Mouse (Mus musculus) limb, embryonic 14.5 days (tissue): ENCODE results near the gene Esp4. TPM values are rescaled to one million over a fixed set of nuclear protein-coding genes. Genes with fewer than 3 reads are reported as not detected.
A peak's percentile ranks its signal among the peaks of the same experiment; 100 is the strongest.
"Not testable (repeated sequence)": the region's sequence is repeated elsewhere in the genome, so short reads cannot be mapped to it uniquely, and the experiment has no call there.

Experiments
- ATAC-seq: fragments of 200-750 bp; cut with Nextera tagmentation; 2 replicates; pipeline ENCODE4 v1.8.0; 2017; ENCODE audit warnings: low read depth, moderate number of reproducible peaks, moderate TSS enrichment; ENCODE audit not compliant: low FRiP score
- DNase-seq: peaks from one replicate; pipeline ENCODE4 v3.0.0-alpha.2; 2015; ENCODE audit warnings: low spot score
- H3K27ac ChIP-seq: fragments of 300-500 bp; sonication (generic); replicated peaks from 2 replicates; pipeline ENCODE4 v1.5.1; 2014; ENCODE audit warnings: low read depth, mild to moderate bottlenecking, low read length, moderate library complexity, mixed read lengths
- H3K27me3 ChIP-seq: fragments of 300-500 bp; sonication (generic); 2 replicates; pipeline ENCODE4 v1.6.1; 2014; ENCODE audit warnings: low read length, mixed read lengths; ENCODE audit not compliant: control insufficient read depth, insufficient read depth
- H3K36me3 ChIP-seq: fragments of 300-500 bp; sonication (generic); 2 replicates; pipeline ENCODE4 v1.6.1; 2014; ENCODE audit warnings: mild to moderate bottlenecking, low read length, moderate library complexity, mixed read lengths; ENCODE audit not compliant: control insufficient read depth, insufficient read depth
- H3K4me1 ChIP-seq: fragments of 300-500 bp; sonication (generic); 2 replicates; pipeline ENCODE4 v1.6.1; 2014; ENCODE audit warnings: antibody characterized with exemption, low read length, mixed read lengths; ENCODE audit not compliant: control insufficient read depth, insufficient read depth
- H3K4me2 ChIP-seq: fragments of 300-500 bp; sonication (generic); replicated peaks from 2 replicates; pipeline ENCODE4 v1.6.1; 2014; ENCODE audit warnings: low read depth, mild to moderate bottlenecking, low read length, moderate library complexity; ENCODE audit not compliant: severe bottlenecking
- H3K4me3 ChIP-seq: fragments of 300-500 bp; sonication (generic); replicated peaks from 2 replicates; pipeline ENCODE4 v1.5.1; 2014; ENCODE audit warnings: low read length
- H3K9ac ChIP-seq: fragments of 300-500 bp; sonication (generic); 2 replicates; pipeline ENCODE4 v1.6.1; 2014; ENCODE audit warnings: mild to moderate bottlenecking, low read depth, low read length, moderate library complexity; ENCODE audit not compliant: severe bottlenecking
- H3K9me3 ChIP-seq: fragments of 300-500 bp; sonication (generic); 2 replicates; pipeline ENCODE4 v1.6.1; 2016; ENCODE audit warnings: low read length; ENCODE audit not compliant: control insufficient read depth
- POLR2A ChIP-seq: fragments of 200-500 bp; IDR thresholded peaks from 2 replicates; pipeline ENCODE4 v1.8.0; 2012; ENCODE audit warnings: inconsistent platforms, mild to moderate bottlenecking, moderate library complexity, borderline replicate concordance; ENCODE audit not compliant: insufficient read depth, insufficient read length; ENCODE audit errors: extremely low read depth
- WGBS: fragments of 180-500 bp; shearing (Covaris S2); extraction: QIAGEN DNeasy Blood & Tissue Kit; methylation state at CpG from one replicate; pipeline ENCODE4 v1.1.7; 2014; 5-methylcytosine and 5-hydroxymethylcytosine counted together
- polyA plus RNA-seq, 2 experiments: library from polyadenylated mRNA; depleted of rRNA in 1 of 2; stranded (reverse) in 1 of 2; unstranded in 1 of 2; fragments of >200 nt; fragmentation: Nextera tagmentation in 1 of 2; extraction: Ambion mirVana in 1 of 2; gene quantifications; 2 replicates each; pipeline versions ENCODE4 v1.2.1 to v1.2.3; 2012 to 2014

The Esp4 gene
- polyA plus RNA-seq (2012; rRNA removed), result not detected in 2 replicates
- polyA plus RNA-seq (2014; fragmentation: Nextera tagmentation; extraction: Ambion mirVana), result not detected in 2 replicates

- no peaks in the 10 kb centered on the region for H3K9me3 ChIP-seq
- no peaks in the 10 kb centered on the region for H3K27me3 ChIP-seq
- no peak within 1 kb of the TSS for H3K4me2 ChIP-seq
- H3K9ac ChIP-seq, result no peak within 1 kb of the TSS
- no peak for TF ChIP-seq POLR2A
- no peak for ATAC-seq
- no peak within 1 kb of the TSS for H3K27ac ChIP-seq
- H3K4me3 ChIP-seq, result no peak within 1 kb of the TSS
- no peaks in the 10 kb centered on the region for H3K4me1 ChIP-seq
- no peak for DNase-seq
- no peaks in the 10 kb centered on the region for H3K36me3 ChIP-seq
These were observed at the start of gene Esp4 for GRCm38 (mm10) chr17:40598294-40598693. Esp4 (plus strand) TSS chr17:40598594.

- H3K4me3 ChIP-seq, result no peak overlapping the region
- ATAC-seq (peak; percentile 86), DNase-seq (peak; percentile 45)
- H3K9me3 ChIP-seq, result no peaks in the 10 kb centered on the region
- no peaks in the 10 kb centered on the region for H3K27me3 ChIP-seq
- no peak overlapping the region for H3K27ac ChIP-seq
- H3K36me3 ChIP-seq, result no peaks in the 10 kb centered on the region
- H3K9ac ChIP-seq, result no peak overlapping the region
- WGBS, result 43% methylated on average over 1 of the region's 1 CpGs
- H3K4me1 ChIP-seq, result no peaks in the 10 kb centered on the region
- H3K4me2 ChIP-seq, result no peak overlapping the region
- TF ChIP-seq POLR2A, result no peak
These were observed 44.9 kb upstream of the Esp4 start for GRCm38 (mm10) chr17:40553470-40553869.

- H3K4me1 ChIP-seq, result no peaks in the 10 kb centered on the region
- ATAC-seq, result no peak
- DNase-seq, result no peak
- H3K9ac ChIP-seq, result no peak within 1 kb of the TSS
- WGBS, result 79% methylated on average over 5 of the region's 5 CpGs
- H3K9me3 ChIP-seq, result no peaks in the 10 kb centered on the region
- no peaks in the 10 kb centered on the region for H3K27me3 ChIP-seq
- H3K4me2 ChIP-seq, result no peak within 1 kb of the TSS
- TF ChIP-seq POLR2A, result no peak
- no peak within 1 kb of the TSS for H3K4me3 ChIP-seq
- no peak within 1 kb of the TSS for H3K27ac ChIP-seq
- no peaks in the 10 kb centered on the region for H3K36me3 ChIP-seq
These were observed 37.2 kb upstream of the Esp4 start, which contains the start of gene Esp6 for GRCm38 (mm10) chr17:40561207-40561606. Esp6 (plus strand) TSS chr17:40561507.

GRCm38 (mm10) chr17:40583906-40584305 is 14.5 kb upstream of the Esp4 start:
- H3K4me2 ChIP-seq, H3K27ac ChIP-seq, H3K36me3 ChIP-seq, H3K4me1 ChIP-seq, H3K27me3 ChIP-seq, ATAC-seq, DNase-seq, H3K9me3 ChIP-seq, H3K9ac ChIP-seq, H3K4me3 ChIP-seq: not testable (repeated sequence)
- WGBS, result 48% methylated on average over 6 of the region's 6 CpGs

- H3K4me2 ChIP-seq, result no peak overlapping the region
- no peaks in the 10 kb centered on the region for H3K4me1 ChIP-seq
These were observed 7.1 kb upstream of the Esp4 start for GRCm38 (mm10) chr17:40591297-40591696.

GRCm38 (mm10) chr17:40631775-40632174 is 33.4 kb downstream of the Esp4 start, which contains the start of gene Esp3:
Esp3 (plus strand) TSS chr17:40632075.
- H3K9ac ChIP-seq, H3K4me3 ChIP-seq, H3K9me3 ChIP-seq, H3K27ac ChIP-seq, H3K36me3 ChIP-seq, ATAC-seq, DNase-seq, H3K4me2 ChIP-seq, H3K27me3 ChIP-seq, H3K4me1 ChIP-seq: not testable (repeated sequence)
- 89% methylated on average over 1 of the region's 1 CpGs for WGBS

More at GRCm38 (mm10) chr17:40591297-40591696, 7.1 kb upstream of the Esp4 start:
- no peak overlapping the region for H3K9ac ChIP-seq
- H3K9me3 ChIP-seq, result no peaks in the 10 kb centered on the region
- ATAC-seq, result no peak
- DNase-seq, result no peak
- no peak for TF ChIP-seq POLR2A
- H3K27me3 ChIP-seq, result no peaks in the 10 kb centered on the region
- H3K36me3 ChIP-seq, result no peaks in the 10 kb centered on the region
- H3K4me3 ChIP-seq, result no peak overlapping the region
- no peak overlapping the region for H3K27ac ChIP-seq

Other genes starting within 250 kb of the Esp4 start
- not detected in 2 replicates for gene Esp8, start 78.6 kb upstream of the Esp4 start, polyA plus RNA-seq (2012; rRNA removed)
- gene Esp8, start 78.6 kb upstream of the Esp4 start, polyA plus RNA-seq (2014; fragmentation: Nextera tagmentation; extraction: Ambion mirVana), result not detected in 2 replicates
- gene Esp6, start 37.1 kb upstream of the Esp4 start, polyA plus RNA-seq (2012; rRNA removed), result not detected in 2 replicates
- not detected in 2 replicates for gene Esp6, start 37.1 kb upstream of the Esp4 start, polyA plus RNA-seq (2014; fragmentation: Nextera tagmentation; extraction: Ambion mirVana)
- not detected in 2 replicates for gene Esp3, start 33.5 kb downstream of the Esp4 start, polyA plus RNA-seq (2012; rRNA removed)
- not detected in 2 replicates for gene Esp3, start 33.5 kb downstream of the Esp4 start, polyA plus RNA-seq (2014; fragmentation: Nextera tagmentation; extraction: Ambion mirVana)
- gene Esp1, start 128.5 kb downstream of the Esp4 start, polyA plus RNA-seq (2012; rRNA removed), result not detected in 2 replicates
- not detected in 2 replicates for gene Esp1, start 128.5 kb downstream of the Esp4 start, polyA plus RNA-seq (2014; fragmentation: Nextera tagmentation; extraction: Ambion mirVana)
- gene Crisp2, start 208.4 kb downstream of the Esp4 start, polyA plus RNA-seq (2012; rRNA removed), result 0.04 TPM in 1 of 2 replicates, not detected in the other
- gene Crisp2, start 208.4 kb downstream of the Esp4 start, polyA plus RNA-seq (2014; fragmentation: Nextera tagmentation; extraction: Ambion mirVana), result not detected in 2 replicates
- 0.28 and 0.31 TPM in 2 replicates for gene Rhag, start 212.5 kb downstream of the Esp4 start, polyA plus RNA-seq (2012; rRNA removed)
- gene Rhag, start 212.5 kb downstream of the Esp4 start, polyA plus RNA-seq (2014; fragmentation: Nextera tagmentation; extraction: Ambion mirVana), result 0.46 and 0.48 TPM in 2 replicates